Mouse (Mus musculus) hindbrain, embryonic 14.5 days (tissue): ENCODE results near the gene Spns1. TPM values are rescaled to one million over a fixed set of nuclear protein-coding genes. Genes with fewer than 3 reads are reported as not detected.
A peak's percentile ranks its signal among the peaks of the same experiment; 100 is the strongest.

Experiments
- ATAC-seq: fragments of 200-750 bp; cut with Nextera tagmentation; 2 replicates; pipeline ENCODE4 v1.8.0; 2017; ENCODE audit warnings: moderate number of reproducible peaks, mild to moderate bottlenecking, moderate TSS enrichment, moderate library complexity; ENCODE audit not compliant: low FRiP score
- DNase-seq: peaks from one replicate; pipeline ENCODE4 v3.0.0-alpha.2; 2015; ENCODE audit warnings: low spot score
- H3K27ac ChIP-seq: fragments of 300-500 bp; sonication (generic); 2 replicates; pipeline ENCODE4 v1.5.1; 2014; ENCODE audit warnings: mild to moderate bottlenecking, moderate library complexity
- H3K27me3 ChIP-seq: fragments of 300-500 bp; sonication (generic); 2 replicates; pipeline ENCODE4 v1.6.1; 2014; ENCODE audit warnings: mild to moderate bottlenecking, low read length, mixed read lengths; ENCODE audit not compliant: control insufficient read depth, insufficient read depth
- H3K36me3 ChIP-seq: fragments of 300-500 bp; sonication (generic); replicated peaks from 2 replicates; pipeline ENCODE4 v1.6.1; 2014; ENCODE audit not compliant: control insufficient read depth, insufficient read depth
- H3K4me1 ChIP-seq: fragments of 300-500 bp; sonication (generic); replicated peaks from 2 replicates; pipeline ENCODE4 v1.6.1; 2014; ENCODE audit warnings: antibody characterized with exemption, low read length, mixed read lengths; ENCODE audit not compliant: control insufficient read depth, insufficient read depth
- H3K4me2 ChIP-seq: fragments of 300-500 bp; sonication (generic); replicated peaks from 2 replicates; pipeline ENCODE4 v1.6.1; 2014; ENCODE audit warnings: mild to moderate bottlenecking, moderate library complexity
- H3K4me3 ChIP-seq: fragments of 300-500 bp; sonication (generic); replicated peaks from 2 replicates; pipeline ENCODE4 v1.5.1; 2014; ENCODE audit warnings: mild to moderate bottlenecking, low read length
- H3K9ac ChIP-seq: fragments of 300-500 bp; sonication (generic); 2 replicates; pipeline ENCODE4 v1.6.1; 2014
- H3K9me3 ChIP-seq: fragments of 300-500 bp; sonication (generic); 2 replicates; pipeline ENCODE4 v1.6.1; 2016; ENCODE audit warnings: low read length; ENCODE audit not compliant: control insufficient read depth
- WGBS: fragments of 180-500 bp; shearing (Covaris S2); extraction: QIAGEN DNeasy Blood & Tissue Kit; methylation state at CpG from one replicate; pipeline ENCODE4 v1.1.7; 2014; 5-methylcytosine and 5-hydroxymethylcytosine counted together
- polyA plus RNA-seq: library from polyadenylated mRNA; unstranded; fragments of >200 nt; fragmentation: Nextera tagmentation; extraction: Ambion mirVana; gene quantifications from 2 replicates; pipeline ENCODE4 v1.2.1, GENCODE M21; 2014

Spns1 gene
- polyA plus RNA-seq, 1 experiment from 2014 or later = 64.5 TPM

- Histone ChIP-seq H3K9ac (no peak overlapping the region), H3K4me2 (no peak overlapping the region), H3K36me3 (no peaks in the 10 kb centered on the region), H3K4me3 (no peak overlapping the region), H3K27me3 (no peaks in the 10 kb centered on the region), H3K4me1 (no peaks in the 10 kb centered on the region), H3K9me3 (no peaks in the 10 kb centered on the region), H3K27ac (no peak overlapping the region)
- ATAC-seq (no peak), DNase-seq (no peak)
- 94% methylated on average over 6 of the region's 6 CpGs for WGBS
Observed at GRCm38 (mm10) chr7:126357838-126358237, 19.4 kb downstream of the Spns1 start.

- DNase-seq = no peak
Observed at GRCm38 (mm10) chr7:126356793-126357591, 20.3 kb downstream of the Spns1 start.

DNA sequence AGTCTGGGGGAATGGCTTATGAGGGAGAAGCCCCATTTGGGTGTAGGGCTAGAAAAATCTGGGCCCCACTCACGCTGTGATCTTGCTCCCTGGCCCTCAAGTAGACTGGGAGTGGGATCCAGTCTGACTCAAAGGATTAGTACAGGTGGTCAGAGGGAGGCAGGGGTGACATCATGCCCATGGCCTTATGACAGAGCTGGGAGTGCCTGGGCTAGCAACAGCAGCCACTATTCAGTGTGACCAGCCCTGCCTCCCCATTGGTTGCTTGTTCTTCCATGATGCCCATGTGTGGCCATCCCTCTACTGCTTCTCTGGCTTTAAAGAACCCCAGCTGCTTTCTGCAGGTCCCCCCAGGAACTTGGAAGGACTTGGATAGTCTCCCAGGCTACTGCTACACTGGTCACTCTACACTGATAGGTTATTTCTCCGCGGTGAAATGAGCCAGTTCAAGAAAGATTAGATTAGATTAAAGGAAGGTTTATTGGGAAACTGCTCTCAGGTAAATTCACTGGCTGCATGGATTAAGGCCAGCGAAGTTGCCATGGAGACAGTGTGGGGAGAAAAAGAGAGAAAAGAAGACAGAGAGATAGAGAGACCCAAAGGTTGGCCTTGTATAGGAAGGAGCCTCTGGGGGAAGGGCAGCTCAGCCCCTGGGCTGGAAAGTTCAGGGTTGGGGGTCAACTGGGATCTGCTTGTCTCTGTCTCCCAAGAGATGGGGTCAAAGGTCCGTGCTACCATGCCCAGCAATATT lies 21.2 kb downstream of the Spns1 start:
- H3K9me3 ChIP-seq = no peaks in the 10 kb centered on the region
- H3K4me3 ChIP-seq = no peak overlapping the region
- no peaks in the 10 kb centered on the region for H3K36me3 ChIP-seq
- H3K9ac ChIP-seq = no peak overlapping the region
- H3K27ac ChIP-seq = 0 out of 2 replicates have a peak overlapping the region, but pooled peaks have one; percentile 14
- no peak for DNase-seq
- no peak overlapping the region for H3K4me2 ChIP-seq
- no peaks in the 10 kb centered on the region for H3K4me1 ChIP-seq
- WGBS = 52% methylated on average over 5 of the region's 5 CpGs
- H3K27me3 ChIP-seq = no peaks in the 10 kb centered on the region
- no peak for ATAC-seq

More at GRCm38 (mm10) chr7:126356793-126357591, 20.3 kb downstream of the Spns1 start:
- Histone ChIP-seq H3K27ac (no peak overlapping the region), H3K27me3 (no peaks in the 10 kb centered on the region), H3K4me1 (no peaks in the 10 kb centered on the region), H3K36me3 (no peaks in the 10 kb centered on the region), H3K9ac (no peak overlapping the region), H3K9me3 (no peaks in the 10 kb centered on the region), H3K4me3 (no peak overlapping the region), H3K4me2 (no peak overlapping the region)
- no peak for ATAC-seq
- WGBS = 49% methylated on average over 7 of the region's 7 CpGs

GRCm38 (mm10) chr7:126354738-126355614 lies 22.3 kb downstream of the Spns1 start:
- H3K9ac ChIP-seq = no peak overlapping the region
- no peaks in the 10 kb centered on the region for H3K27me3 ChIP-seq
- ATAC-seq = no peak
- 55% methylated on average over 14 of the region's 14 CpGs for whole genome bisulfite sequencing
- no peak for DNase-seq
- H3K4me3 ChIP-seq = no peak overlapping the region
- H3K4me1 ChIP-seq = no peaks in the 10 kb centered on the region
- H3K36me3 ChIP-seq = no peaks in the 10 kb centered on the region
- H3K27ac ChIP-seq = no peak overlapping the region
- no peak overlapping the region for H3K4me2 ChIP-seq
- H3K9me3 ChIP-seq = no peaks in the 10 kb centered on the region

- ATAC-seq (no peak), DNase-seq (no peak)
- Histone ChIP-seq H3K9ac (no peak overlapping the region), H3K27ac (no peak overlapping the region), H3K4me2 (no peak overlapping the region), H3K36me3 (no peaks in the 10 kb centered on the region), H3K27me3 (no peaks in the 10 kb centered on the region), H3K9me3 (no peaks in the 10 kb centered on the region), H3K4me3 (no peak overlapping the region), H3K4me1 (no peaks in the 10 kb centered on the region)
- 93% methylated on average over 3 of the region's 3 CpGs for WGBS
Observed at GRCm38 (mm10) chr7:126353994-126354365, 23.3 kb downstream of the Spns1 start.

- no peak for DNase-seq
- no peaks in the 10 kb centered on the region for H3K4me1 ChIP-seq
- H3K36me3 ChIP-seq = no peaks in the 10 kb centered on the region
- H3K4me3 ChIP-seq = no peak overlapping the region
- 65% methylated on average over 11 of the region's 11 CpGs for WGBS
- no peaks in the 10 kb centered on the region for H3K9me3 ChIP-seq
- no peak for ATAC-seq
- no peaks in the 10 kb centered on the region for H3K27me3 ChIP-seq
- no peak overlapping the region for H3K4me2 ChIP-seq
- H3K27ac ChIP-seq = no peak overlapping the region
- no peak overlapping the region for H3K9ac ChIP-seq
Observed at GRCm38 (mm10) chr7:126353251-126353993, 23.8 kb downstream of the Spns1 start.

GRCm38 (mm10) chr7:126351419-126351951 lies 25.8 kb downstream of the Spns1 start:
- no peaks in the 10 kb centered on the region for H3K9me3 ChIP-seq
- no peaks in the 10 kb centered on the region for H3K27me3 ChIP-seq
- no peak overlapping the region for H3K4me3 ChIP-seq
- ATAC-seq (no peak), DNase-seq (no peak)
- peak overlapping the region; percentile 19; the same call in 1 of the 2 replicates for H3K9ac ChIP-seq
- no peaks in the 10 kb centered on the region for H3K4me1 ChIP-seq
- H3K4me2 ChIP-seq = peak overlapping the region; percentile 38
- H3K27ac ChIP-seq = peak overlapping the region; percentile 46
- H3K36me3 ChIP-seq = no peaks in the 10 kb centered on the region
- 47% methylated on average over 10 of the region's 10 CpGs for WGBS

DNA sequence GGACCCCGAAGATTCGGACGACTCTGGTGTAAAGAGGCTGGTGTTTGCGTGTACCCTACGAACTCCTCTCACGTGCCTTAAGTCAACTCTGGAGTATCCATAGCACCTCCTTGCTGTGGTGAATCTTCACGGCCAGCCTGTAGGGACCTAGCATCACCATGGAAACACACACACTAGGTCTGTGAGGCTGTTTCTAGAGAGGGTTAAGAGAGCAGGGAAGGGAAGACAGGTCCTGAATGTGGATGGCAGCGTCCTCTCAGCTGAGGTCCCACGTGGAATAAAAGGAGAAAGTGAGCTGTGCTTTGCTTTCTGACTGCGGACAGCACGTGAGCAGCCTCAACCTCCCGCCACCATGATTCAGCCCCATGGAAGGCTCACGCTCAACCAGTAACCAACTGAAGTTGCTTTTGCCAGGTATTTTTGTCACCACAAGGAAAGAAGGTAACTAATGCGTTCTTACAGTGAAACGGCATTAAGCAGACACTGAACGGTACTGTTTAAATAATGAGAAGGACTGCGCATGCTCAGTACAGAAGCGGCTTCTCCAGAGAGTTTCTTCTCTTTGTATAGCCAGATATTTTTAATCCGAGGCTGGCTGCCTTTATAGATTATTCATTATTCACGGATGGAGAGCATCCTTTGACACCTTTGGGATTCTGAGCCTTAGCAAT lies 26.4 kb downstream of the Spns1 start:
- 58% methylated on average over 20 of the region's 20 CpGs for WGBS
- no peaks in the 10 kb centered on the region for H3K4me1 ChIP-seq
- DNase-seq (peak; percentile 27), ATAC-seq (no peak)
- no peaks in the 10 kb centered on the region for H3K9me3 ChIP-seq
- H3K36me3 ChIP-seq = no peaks in the 10 kb centered on the region
- H3K4me2 ChIP-seq = peak overlapping the region; percentile 38
- peak overlapping the region; percentile 15; the same call in 1 of the 2 replicates for H3K4me3 ChIP-seq
- H3K9ac ChIP-seq = peak overlapping the region; percentile 19; the same call in 1 of the 2 replicates
- no peaks in the 10 kb centered on the region for H3K27me3 ChIP-seq
- peak overlapping the region; percentile 46 for H3K27ac ChIP-seq
